Mouse (Mus musculus) lung, postnatal 14 days (tissue): ENCODE measurements at regions not wholly inside any gene's neighbourhood (a gene's known extent, or its start where the extent isn't known, plus 50 kb on each side); places are given as distances from the start of the nearest gene placed in this dataset.
A peak's percentile ranks its signal among the peaks of the same experiment; 100 is the strongest.

Experiments used
- DNase-seq: peaks from one replicate; pipeline ENCODE4 v3.0.0; 2021

DNA sequence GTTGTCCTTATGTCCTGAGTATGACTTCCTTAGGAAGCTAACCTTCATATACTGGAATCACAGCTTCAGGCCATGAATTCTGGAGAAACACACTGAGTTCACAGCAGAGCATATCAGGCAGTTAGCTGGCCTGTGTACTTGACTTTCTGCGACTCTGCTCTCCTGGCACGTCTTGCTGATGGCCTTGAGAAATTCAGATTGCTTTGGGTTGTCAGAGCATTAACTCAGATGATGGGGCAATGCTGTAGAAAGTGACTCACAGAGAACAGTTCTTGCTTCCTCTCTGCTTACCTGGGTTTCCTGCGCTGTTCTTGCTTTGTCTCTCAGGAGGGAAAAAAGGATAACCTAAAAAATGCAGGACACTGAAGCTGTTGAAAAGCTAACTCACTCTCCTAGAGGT is 187.3 kb downstream of the Usp46 start:
- no peak for DNase-seq

DNA sequence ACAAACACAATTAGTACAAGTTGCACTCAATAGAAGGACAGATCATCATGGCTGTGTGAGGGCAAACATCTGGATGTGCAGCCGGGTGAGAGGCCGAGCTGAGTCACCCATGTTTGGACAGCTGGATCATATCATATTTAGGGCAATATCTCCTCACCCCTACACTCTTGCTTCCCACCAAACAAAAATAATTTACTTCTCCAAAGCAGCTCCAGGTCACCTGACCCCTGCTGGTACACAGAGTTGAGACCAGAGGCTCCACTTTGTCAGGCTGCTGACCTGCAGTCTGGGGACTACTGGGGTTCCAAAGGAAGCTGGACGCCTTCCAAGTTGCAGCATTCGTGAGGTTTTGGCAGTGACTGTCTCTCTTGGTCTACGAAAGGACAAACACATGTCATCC is 186.3 kb downstream of the Usp46 start:
- DNase-seq, result peak; percentile 65

DNA sequence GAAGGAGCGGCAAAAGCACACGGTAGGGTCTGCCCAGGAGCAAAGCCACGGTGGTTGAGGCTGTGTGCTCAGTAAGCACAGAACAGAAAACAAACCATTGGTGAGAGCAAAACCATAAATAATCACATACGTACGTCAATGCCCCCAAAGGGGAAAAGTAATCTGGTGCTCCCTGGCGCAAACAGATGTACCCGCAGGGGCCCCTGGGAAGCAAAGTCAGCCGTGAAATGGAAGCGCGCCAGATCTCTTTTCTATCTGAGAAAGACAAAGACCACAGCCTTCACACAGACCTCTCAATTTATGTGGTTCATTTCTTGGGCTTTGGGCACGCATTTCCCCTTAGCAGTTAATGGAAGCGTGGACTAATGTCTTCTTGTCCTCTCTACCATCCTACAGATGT is 183.2 kb downstream of the Usp46 start:
- DNase-seq, result no peak

DNA sequence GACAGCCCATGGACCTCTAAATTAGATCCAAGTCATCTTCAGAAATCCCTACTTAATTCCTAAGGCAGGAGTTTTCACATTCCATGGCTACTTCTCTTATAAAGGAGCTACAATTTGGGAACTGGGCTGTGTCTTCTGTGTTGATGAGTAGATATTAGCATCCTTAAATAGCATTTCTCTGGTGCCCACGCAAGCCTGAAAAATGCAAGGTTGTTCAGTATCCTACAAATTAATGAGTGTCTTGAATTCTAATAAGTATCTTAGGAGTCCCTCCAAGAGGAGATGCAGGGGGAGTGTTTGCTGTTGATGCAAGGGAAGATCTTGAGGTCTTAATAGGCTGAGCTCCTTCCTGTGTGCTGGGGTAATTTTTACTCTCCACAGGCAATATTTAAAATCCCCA is 182.5 kb downstream of the Usp46 start:
- no peak for DNase-seq

DNA sequence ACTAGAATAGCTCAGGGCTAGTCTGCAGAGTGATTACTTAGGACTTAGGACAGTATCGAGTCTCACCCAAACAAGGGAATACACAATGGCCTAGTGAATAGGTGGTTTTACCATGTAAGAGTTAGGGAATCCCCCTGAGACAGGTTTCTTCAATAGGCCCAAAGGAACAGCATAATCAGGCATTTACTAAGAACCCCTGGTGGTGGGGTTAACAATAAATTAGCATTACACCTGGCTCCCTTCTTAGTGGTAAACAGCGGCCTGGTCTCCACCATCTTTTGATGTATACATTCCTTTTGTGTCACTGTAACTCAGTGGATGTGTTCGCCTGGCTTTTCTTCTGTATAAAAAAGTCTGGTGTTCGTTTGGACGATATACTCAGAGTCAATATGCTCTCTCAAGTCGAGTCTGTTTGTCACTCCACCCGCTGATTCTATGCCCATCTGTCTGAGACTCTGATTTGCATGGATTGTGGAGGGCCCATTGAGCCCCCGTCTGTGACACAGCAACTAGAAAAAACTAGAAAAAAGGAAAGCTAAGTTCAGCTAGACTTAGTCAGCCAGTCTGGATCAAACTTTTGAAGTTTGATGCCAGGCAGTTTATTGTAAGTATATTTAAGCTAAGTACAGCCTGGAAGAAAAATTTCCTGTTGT is 180.8 kb downstream of the Usp46 start:
- no peak for DNase-seq

DNA sequence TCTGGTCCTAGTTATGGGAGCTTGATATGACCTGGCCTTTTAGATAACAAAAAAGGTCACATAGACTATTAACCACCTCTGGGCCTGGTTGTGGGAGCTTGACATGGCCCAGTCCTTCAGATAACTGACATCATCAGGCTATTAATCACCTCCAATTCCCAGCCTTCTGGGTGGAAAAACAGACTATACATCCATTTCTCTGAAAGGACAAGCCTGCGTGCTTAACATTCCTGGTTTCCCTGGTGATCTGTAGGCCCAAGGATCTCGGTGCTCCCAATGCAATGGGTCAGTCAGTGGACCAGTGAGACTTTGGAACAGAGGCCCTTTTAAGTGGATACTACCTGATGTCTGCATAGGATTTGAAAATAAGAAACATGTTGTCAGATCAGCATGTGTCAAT is 179.8 kb downstream of the Usp46 start:
- DNase-seq, result no peak

DNA sequence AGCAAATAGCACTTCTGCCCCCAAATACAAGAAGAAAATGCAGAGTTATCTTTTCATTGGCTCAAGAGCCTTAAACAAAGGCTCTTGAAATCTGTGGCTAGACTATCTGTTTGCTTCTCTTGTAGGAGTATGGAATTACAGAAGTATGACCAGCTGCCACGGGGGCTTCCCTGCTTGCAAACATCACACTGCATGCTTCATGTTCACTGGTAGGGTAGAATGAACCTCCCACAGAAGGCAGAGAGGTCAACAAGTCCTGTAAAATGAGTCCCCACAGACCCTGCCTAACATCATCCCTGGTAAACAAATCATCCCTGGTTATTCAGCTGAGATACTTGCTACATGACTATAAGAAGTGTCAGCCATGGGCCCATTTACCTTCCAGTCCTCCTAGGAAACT is 178.9 kb downstream of the Usp46 start:
- no peak for DNase-seq

DNA sequence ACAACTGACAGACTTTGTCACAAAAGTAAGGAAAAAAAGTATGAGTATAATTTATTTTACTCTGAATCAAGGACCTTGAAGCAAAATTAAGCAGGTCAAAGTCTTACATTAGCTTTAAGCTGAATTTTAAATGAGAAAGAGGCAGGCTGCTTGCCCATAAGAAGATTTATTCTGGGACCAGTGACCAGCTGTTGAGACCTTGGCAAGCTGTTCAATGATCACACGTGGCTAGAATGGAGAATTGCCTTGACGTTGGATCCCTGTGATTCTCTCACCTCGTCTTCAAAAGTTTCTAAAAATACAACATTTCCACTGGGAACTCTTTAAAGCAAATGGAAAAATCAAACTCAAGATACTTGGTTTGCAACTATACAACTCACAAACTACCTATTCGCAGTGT is 177.3 kb downstream of the Usp46 start:
- DNase-seq, result no peak

DNA sequence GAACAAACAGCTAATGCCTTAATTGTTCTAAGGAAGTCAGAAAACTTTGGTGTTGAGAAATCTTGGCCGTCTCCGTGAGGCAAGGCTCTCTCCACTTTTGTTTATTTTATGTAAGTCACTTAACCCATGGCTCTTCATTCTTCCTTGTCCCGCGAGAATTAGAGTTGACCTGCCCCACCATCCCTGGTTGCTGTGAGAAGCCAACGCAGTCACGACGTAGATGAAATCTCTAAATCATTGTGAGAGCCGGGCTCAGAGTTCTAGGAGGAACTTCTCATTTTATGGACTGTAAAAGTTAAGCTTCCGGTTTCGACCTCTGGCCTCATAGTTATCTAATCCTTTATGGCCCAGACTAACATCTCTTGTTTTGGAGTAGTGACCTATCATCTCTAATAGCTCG is 176.6 kb downstream of the Usp46 start:
- no peak for DNase-seq

DNA sequence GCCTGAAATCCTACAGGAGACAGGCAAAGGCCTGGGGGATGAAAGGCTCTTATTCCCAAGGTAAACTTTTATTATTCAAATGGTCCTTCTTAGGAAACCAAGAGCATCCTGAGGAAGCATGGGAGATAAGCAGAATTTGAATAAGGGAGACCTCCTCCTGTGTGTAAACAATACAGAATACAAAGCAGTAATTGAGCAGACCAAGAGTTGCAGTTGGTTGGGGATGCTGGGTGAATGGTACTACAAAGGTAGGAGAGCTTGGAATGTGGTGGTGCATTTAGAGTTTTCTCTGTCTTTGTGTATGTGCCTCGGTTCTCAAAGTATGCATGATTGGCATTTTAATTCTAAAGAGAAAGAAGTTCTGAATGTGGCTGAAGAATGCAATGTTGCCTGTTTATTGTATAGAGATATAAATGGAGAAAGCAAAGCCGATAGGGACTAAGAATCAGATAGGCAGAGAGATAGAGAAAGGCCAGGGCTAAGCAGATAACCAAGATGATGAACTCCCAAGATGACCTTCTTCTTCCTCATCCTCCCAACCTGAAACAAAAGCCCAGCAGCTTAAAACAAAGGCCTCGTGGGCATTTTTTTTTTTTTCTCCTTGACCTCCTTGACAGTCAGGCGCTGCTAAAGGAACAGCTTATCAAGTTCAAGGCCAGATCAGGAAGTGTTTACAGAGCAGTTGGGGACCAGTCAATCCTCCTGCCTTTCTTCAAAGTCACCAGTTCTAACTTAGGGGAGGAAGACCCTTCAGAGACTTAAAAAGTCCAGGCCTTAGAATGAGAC is 175.6 kb downstream of the Usp46 start:
- DNase-seq, result no peak

DNA sequence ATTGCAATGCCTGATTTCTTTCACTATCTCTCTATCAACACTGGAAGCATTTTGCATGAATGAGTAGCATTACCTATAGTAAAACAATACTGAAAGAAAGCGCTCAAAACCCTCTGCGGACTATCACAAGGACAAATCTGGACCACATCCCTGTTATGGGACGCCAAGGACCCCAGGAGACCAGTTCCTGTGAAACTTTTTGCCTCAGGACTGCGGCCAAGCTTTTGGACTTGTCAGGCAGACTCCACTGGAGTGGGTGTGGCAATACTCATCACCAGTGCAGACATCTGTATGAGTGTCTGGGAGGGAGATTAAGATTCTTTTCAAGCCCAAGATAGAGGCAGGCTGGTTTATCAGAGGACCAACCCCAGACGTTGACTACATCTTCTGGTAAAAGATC is 173.0 kb downstream of the Usp46 start:
- DNase-seq, result no peak

DNA sequence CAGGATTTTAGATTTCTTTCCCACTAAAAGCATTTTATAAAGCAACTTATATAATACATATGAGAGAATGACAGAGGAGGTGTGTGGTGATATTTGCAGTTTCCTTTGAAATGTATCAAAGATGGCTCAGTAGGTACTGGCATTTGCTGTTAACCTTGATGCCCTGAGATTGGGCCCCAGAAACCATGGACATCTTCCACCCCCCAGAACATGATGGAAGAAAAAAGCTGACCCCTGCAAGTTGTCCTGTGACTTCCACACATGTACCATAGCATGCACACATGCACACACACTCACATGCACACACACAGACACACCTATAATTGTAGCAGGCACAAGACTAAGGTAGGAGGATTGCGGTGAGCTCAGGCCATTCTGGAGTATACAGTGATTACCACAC is 171.4 kb downstream of the Usp46 start:
- DNase-seq, result no peak

DNA sequence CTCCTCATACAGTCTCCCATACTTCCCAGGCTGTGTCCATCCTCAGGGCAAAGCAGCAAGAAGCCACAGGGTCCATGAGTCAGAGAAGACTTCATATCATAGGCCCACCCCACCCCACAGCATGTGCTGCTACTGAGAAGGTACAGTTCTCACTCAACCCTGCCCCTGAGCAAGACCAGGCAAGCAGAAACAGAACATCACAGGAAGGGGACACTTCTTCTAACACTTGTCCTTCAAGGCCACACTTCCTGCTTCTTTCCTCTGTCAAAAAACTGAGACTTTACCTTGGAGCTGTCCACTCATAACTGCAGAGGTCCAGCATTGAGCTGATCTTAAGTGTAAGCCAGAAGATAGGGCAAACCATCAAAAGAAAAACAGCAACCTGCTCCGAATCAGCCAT is 166.6 kb downstream of the Usp46 start:
- DNase-seq, result no peak

DNA sequence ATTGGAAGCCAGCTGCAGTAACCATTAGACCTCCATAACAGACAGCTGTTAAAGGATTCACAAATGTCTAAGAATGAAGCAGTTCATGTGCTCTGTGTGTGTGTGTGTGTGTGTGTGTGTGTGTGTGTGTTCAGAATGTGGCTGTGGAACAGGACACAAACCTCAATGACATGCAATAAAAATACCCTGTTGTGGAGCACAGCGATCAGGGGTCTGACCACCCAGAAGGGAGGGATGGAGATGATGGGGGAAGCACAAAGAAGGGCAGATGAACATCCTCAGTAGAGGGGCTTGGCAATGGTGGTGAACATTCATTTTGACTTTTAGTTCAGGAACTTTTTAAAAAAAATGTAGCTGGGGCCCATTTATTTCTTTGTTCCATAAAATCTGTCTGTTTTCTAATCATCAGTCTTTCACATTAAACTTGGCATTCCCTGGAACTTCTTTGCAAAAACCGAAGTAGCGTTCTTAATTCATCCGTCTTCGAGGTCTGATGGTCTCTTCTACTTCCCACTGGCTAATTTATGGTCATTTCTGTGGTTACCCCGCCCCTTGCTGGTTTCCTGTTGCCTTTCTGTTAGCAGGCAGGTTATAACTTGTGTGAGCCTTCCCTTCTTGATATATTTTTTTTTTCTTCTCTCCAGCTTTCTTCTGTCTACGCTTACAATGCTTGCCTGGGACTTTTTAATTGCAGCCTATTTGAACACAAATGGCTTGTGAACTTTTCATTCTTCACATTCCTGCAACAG is 165.6 kb downstream of the Usp46 start:
- no peak for DNase-seq

DNA sequence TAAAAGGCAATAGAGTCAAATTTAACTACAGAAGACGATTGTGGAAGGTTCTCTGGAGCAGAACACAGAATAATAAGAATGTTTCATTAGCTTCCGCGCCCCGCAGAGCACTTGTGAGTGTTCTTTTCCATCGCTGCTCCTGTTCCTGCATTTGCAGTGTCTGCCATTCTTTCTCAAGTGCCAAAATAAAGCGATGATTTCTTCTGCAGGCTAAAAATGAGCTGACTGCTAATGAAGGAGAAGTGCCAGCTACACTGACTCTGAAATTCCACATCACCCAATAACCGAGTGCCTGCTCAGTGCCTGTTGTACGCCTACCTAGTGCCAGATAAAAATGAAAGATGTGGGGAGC is 165.0 kb downstream of the Usp46 start:
- no peak for DNase-seq

DNA sequence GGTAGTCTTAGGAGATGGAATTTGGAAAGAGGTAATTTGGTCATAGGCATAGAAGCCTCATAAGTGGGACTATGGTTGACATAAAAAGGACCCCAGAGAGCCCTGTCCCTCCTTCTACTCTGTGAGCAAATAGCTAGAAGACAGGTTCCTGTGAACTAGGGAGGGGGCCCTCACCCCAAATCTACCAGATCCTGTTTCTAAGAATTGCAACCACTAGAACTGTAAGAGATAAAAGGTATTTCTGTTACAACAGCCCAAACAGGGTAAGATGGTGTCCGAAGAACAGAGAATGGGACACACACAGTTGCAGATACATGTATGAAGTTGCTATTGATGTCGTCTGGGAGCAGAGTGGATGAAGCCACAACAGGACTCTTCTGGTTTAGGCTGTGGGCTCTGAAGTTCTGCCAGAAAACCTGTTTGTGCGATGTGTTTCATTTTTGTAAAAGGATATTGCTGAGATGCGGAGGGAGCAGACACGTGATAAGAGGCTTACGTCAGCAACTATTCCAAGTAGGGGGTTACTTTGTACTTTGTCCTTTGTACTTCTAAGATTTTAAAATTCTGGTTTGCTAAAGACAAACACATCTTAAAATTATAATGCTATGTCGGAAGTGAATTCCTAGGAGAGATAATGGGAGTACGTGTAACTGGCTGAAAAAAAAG is 164.0 kb downstream of the Usp46 start:
- DNase-seq, result no peak

DNA sequence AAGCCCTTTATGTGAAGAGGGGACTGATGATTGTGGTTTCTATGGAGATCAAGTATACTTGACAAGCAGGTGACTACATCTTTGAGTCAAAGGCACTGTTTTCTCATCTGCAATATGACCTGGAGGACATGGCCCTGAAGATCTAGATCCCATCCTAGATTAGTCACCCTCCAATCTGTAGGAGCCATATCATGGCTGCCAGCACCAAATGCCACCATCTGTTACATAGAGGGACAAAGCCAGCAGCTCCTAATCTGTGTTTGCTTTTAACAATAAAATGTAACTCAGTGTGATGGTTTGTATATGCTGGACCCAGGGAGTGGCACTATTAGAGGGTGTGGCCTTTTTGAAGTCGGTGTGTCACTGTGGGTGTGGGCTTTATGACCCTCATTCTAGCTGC is 156.1 kb downstream of the Usp46 start:
- no peak for DNase-seq

DNA sequence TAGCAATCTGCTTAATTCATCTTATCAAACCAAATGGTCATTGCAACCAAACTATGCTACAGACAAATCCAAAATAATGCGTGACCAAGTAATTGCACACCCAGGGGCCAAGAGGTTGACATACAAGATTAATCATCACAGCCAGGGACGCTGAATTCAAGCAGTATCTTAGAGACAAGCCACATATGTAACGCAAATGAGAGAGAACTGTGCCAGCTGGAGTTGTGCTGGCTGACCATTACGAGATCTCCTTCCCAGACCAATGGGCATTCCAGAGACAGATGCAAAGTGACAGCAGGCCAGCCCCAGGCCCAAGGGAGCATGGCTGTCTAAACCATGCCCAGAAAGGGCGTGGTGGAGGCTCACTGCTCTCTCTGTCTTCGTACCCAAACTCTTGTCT is 155.1 kb downstream of the Usp46 start:
- no peak for DNase-seq

DNA sequence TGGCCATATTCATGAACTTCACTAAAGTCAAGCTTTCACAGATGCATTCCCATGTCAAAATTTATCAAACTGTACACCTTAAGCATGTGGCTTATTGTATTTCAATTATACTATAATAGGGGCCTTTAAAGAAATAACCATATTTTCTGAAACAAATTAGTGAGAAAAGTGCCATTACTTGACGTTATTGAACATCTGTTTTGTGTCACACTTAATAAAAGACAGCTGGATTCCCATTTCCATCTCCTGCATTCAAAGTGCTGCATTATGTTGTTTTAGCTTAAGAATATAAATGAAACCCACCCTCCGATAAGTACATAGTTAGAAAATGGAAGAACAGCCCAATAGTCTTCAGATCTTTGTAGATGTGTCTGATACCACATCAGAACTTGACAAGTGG is 150.2 kb downstream of the Usp46 start:
- no peak for DNase-seq

DNA sequence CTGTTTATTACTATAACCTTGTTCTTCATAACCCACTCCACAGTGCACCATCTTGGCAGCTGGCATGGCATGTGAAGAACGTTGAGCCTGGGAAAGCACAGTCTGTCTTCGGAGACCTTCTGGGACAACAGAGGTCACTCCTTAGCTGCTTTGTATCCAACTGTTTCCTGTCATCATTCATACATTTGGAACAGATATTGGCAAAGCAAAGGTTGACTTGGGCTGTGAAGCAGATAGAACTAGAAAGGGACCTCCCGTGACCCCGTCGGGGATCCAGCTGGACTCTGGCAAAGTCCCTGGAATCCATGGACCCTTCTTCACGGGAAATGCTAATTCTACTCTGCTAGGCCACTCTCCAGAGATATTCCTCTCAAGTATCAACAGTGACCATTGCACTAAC is 148.3 kb downstream of the Usp46 start:
- peak; percentile 16 for DNase-seq

DNA sequence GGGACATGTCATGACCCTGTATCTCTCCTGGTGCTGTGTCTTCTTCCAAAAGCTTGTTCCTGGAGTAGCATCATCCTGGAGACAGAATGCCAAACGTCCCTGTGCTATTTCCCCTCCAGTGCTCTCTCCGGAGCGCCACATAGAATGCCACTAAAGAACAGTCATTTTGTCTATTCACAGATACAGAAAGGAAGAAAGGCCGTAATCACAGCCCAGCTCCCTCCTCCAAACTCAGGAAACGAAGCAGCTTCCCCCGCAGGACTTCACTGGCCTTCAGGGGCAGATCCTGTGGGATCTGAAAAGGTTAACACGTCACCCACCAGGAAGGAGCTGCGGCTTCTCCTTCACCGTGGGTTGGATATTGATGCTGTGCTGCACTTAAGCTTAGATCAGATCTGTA is 140.7 kb downstream of the Usp46 start:
- DNase-seq, result no peak

DNA sequence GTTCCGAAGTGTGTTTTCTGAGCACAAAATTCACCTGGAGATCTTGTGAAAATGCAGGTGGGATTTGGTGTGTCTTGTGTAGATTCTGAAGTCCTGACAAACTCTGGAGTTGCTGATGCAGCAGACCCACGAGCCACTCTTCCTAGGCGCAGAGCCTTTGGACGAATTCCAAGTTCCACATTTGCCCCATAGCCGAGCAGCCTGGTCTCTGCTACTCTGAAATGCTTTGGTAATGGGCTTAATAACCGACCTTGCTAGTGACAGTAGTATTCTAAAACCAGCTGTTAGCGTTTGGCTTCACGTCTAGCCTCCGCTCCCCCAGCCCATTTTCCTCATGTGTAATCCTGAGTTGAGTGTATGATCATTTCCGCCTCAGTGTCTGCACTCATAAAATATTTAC is 139.5 kb downstream of the Usp46 start:
- no peak for DNase-seq

DNA sequence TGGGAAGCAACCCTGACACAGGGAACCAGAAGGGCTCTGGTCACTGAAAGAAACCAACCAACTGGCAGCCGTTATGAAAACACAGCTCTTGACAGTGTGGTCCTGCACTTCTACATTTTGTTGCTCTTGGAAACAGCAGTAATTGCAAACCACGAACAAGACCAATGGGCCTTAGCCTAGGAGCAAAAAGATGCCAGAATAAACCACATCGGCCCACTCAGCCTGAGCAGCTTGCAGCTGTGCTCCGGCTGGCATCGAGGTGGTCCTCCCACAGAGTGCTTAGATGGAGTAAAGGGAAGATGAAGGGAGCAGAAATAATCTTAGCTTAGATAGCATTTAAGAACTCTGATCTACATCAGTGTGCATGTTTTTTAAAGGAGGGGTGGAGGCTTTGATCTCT is 138.0 kb downstream of the Usp46 start:
- DNase-seq, result no peak

DNA sequence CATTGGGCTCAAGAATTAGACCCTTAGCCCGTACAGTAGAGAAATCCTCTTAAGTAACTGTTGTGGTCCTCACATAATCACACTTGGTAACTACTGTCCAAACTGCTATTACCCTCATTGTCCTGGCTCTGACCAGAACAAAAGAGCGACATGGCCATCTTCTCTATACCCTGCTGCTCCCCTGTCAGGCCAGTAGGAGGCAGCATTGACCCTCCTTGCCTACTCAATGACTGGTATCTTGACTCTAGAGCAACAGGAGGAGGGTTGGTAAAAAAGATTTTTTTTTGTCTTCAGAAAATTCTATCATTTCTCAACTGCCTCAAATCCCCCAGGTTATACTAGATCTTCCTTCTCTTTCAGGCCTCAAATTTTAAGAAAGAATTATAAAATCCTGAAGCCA is 130.4 kb downstream of the Usp46 start:
- peak; percentile 32 for DNase-seq
